In genomic region chr14:41017460-41017859, GRCm38 (mm10) we compare ENCODE assay signal across 1 mouse cellular context.
TF ChIP-seq lines count a peak whose summit lies in the region.

No protein-coding gene starts in this region.

TF ChIP-seq in CH12.LX, 34 proteins besides CTCF, POLR2A, EP300 and RAD21:
- TF ChIP-seq JUND (conservative IDR thresholded peaks at IDR 0.05; ENCODE audit: low read depth, low read length) (no peak), SIN3A (IDR thresholded peaks at IDR 0.05; ENCODE audit: low read length) (no peak), E2F4 (IDR thresholded peaks at IDR 0.05; ENCODE audit: insufficient replicate concordance, low read depth, low read length) (no peak), BHLHE40 (IDR thresholded peaks at IDR 0.05; ENCODE audit: low read depth, low read length) (0 out of 2 replicates have a peak, but pooled peaks have one; percentile 13), USF2 (conservative IDR thresholded peaks at IDR 0.05; ENCODE audit: low read depth, low read length) (no peak), USF1 (IDR thresholded peaks at IDR 0.05; ENCODE audit: low read depth, low read length) (no peak), ZNF384 (IDR thresholded peaks at IDR 0.05; ENCODE audit: low read depth, low read length) (peak; percentile 69; the same call in 1 of the 2 replicates), IRF4 (IDR thresholded peaks at IDR 0.05; ENCODE audit: low read depth, low read length) (0 out of 2 replicates have a peak, but pooled peaks have one; percentile 14), SMC3 (IDR thresholded peaks at IDR 0.05; ENCODE audit: low read depth, low read length) (no peak), MAZ (IDR thresholded peaks at IDR 0.05; ENCODE audit: low read depth, low read length) (no peak), POLR2AphosphoS2 (IDR thresholded peaks at IDR 0.05; ENCODE audit: low read depth, low read length) (no peak), TCF12 (IDR thresholded peaks at IDR 0.05; ENCODE audit: low read depth, low read length) (peak; percentile 11; the same call in 1 of the 2 replicates), CHD1 (IDR thresholded peaks at IDR 0.05; ENCODE audit: low read depth, low read length) (no peak), MAFK (IDR thresholded peaks at IDR 0.05; ENCODE audit: insufficient replicate concordance, low read length) (no peak), HCFC1 (IDR thresholded peaks at IDR 0.05; ENCODE audit: low read depth, low read length) (no peak), ZKSCAN1 (IDR thresholded peaks at IDR 0.05; ENCODE audit: borderline replicate concordance, low read depth, low read length) (no peak), JUN (IDR thresholded peaks at IDR 0.05; ENCODE audit: insufficient read depth, low read depth, low read length) (no peak), NRF1 (IDR thresholded peaks at IDR 0.05; ENCODE audit: low read depth, low read length) (no peak), MEF2A (IDR thresholded peaks at IDR 0.05; ENCODE audit: borderline replicate concordance, low read depth, low read length) (peak; percentile 77), TBP (conservative IDR thresholded peaks at IDR 0.05; ENCODE audit: low read depth, low read length) (no peak), MAX (IDR thresholded peaks at IDR 0.05; ENCODE audit: low read length) (0 out of 2 replicates have a peak, but pooled peaks have one; percentile 35), ZMIZ1 (IDR thresholded peaks at IDR 0.05; ENCODE audit: low read depth, low read length) (no peak), UBTF (IDR thresholded peaks at IDR 0.05; ENCODE audit: low read depth, low read length) (no peak), MYC (IDR thresholded peaks at IDR 0.05; ENCODE audit: low read depth, low read length) (no peak), RCOR1 (conservative IDR thresholded peaks at IDR 0.05; ENCODE audit: low read depth, low read length) (no peak)
